Mouse (Mus musculus): ENCODE results near the gene Gm10118. TPM values are rescaled to one million over a fixed set of nuclear protein-coding genes. Genes with fewer than 3 reads are reported as not detected.

Gene Gm10118
- not detected for polyA plus RNA-seq (2017; shearing (Covaris generic))

GRCm38 (mm10) chr10:63927334-63927733, at the start of gene Gm10118:
Gene Gm10118, minus strand, starts transcription at chr10:63927434.
- no peak for ATAC-seq

DNA sequence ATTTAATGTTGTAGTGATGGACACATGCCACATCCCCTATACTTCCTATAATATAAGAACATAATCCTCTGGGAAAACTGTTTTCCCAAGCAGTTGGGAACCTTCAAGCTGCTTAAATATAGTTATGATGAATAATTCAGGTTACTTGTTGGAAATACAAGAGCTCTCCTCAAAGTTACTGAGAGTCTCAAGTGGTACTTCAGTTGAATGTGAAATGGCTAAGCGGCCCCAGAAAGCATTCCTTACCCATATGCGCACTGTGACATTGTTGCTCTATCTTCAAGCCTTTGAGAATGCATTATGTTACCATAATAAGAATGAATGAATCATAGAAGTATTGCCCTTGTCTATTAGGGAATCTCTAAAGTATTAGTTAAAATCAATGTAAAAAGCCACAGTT, 45.1 kb upstream of the Gm10118 start:
- no peak for ATAC-seq

GRCm38 (mm10) chr10:63954308-63954930, 27.2 kb upstream of the Gm10118 start:
- no peak for ATAC-seq

DNA sequence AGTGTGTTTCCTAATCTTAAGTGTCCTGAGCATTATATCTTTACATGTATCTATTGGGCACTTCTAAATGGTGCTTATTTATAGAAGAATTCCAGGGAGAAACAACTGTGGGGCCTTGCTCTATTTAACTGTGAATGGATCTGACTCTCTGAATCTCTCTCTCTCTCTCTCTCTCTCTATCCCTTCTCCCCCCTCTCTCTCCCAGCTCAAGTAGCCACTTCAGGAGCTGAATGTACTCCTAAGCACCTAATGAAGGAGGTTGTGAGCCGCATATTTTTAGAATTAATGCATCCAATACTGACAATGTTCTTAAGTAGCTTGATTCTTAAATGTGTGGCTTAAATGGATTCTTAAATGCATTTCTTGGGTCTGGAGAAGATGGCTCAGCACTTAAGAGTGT, 24.2 kb upstream of the Gm10118 start:
- no peak for ATAC-seq

- no peak for ATAC-seq
Measured at GRCm38 (mm10) chr10:63950867-63951266, 23.6 kb upstream of the Gm10118 start.

- no peak for ATAC-seq
Measured at GRCm38 (mm10) chr10:63947266-63947665, 20.0 kb upstream of the Gm10118 start.

DNA sequence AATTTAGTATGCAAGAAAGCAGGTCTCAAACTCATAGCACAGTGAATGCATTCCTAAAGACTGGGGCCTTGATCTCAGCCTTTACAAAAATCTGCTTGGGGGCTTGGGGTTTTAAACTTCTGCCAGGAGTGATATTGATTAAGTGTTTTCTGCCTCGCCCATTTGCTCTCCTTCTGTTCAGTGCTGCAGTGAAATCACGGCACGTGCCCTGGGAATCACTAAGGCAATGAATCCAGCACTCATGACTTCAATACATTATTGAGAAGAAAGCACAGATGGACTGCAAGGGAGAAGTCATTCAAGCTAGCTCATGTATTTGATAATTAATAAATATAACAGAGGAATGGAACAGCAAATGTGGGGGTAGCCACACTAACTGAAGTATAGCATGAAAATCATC, 18.3 kb upstream of the Gm10118 start:
- ATAC-seq, result no peak

- no peak for ATAC-seq
Measured at GRCm38 (mm10) chr10:63933946-63934345, 6.7 kb upstream of the Gm10118 start.

DNA sequence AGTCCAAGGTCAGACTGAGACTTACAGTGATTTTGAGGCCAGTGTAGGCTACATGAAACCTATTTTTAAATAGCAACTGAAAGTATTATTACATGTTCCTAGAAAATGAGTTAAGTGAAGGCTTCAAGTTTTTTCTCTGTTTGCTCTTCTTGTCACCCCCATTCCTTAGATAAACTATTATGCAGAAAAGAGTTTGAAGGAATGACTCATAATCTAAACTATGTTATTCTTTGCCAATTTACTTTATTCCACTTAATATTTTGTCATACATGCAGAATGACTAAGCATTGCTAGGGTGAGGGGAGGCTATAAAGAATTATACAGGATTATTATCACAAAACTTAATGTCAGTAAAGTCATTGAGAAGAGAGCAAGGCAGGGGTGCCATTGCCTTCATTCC, 18.4 kb downstream of the Gm10118 start:
- ATAC-seq, result no peak

- ATAC-seq, result no peak
Measured at GRCm38 (mm10) chr10:63899891-63900290, 27.3 kb downstream of the Gm10118 start.

DNA sequence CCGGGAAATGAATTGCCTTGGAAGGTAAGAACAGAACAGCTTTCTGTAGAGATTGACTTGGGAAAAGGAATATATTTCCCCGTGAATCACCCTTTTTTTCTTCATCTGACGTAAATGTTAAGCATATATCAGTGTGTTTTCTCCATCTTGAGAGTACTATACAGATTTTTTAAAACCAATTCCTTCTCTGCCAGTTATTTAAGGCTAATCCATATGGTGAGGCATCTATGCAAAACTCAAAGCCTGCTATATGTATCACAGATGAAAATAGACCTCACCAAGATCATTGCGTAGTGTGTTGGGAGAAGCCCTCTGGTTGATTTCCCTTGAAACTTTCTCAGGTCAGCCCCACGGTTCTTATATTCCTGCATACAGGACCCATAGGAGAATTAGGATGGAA, 32.6 kb downstream of the Gm10118 start:
- ATAC-seq, result no peak

- no peak for ATAC-seq
Measured at GRCm38 (mm10) chr10:63886449-63887088, 40.7 kb downstream of the Gm10118 start.

GRCm38 (mm10) chr10:63880462-63880903, 46.8 kb downstream of the Gm10118 start:
- ATAC-seq, result no peak

Other genes starting within 250 kb of the Gm10118 start
- under 1 TPM in 1 of 3 experiments, not detected in 2; 0.23 TPM for gene Lrrtm3, start 162.8 kb upstream of the Gm10118 start, polyA plus RNA-seq (2017; shearing (Covaris generic))